Mouse (Mus musculus) olfactory bulb, adult 2 months (tissue): Measurements from ENCODE around the gene Zfp119b.

Experiments used
- CTCF ChIP-seq: fragments of 200-500 bp; IDR thresholded peaks from 2 replicates; pipeline ENCODE4 v1.5.1; 2012; ENCODE audit warnings: low read depth, mild to moderate bottlenecking, low read length, moderate library complexity; ENCODE audit not compliant: insufficient read depth
- POLR2A ChIP-seq: fragments of 200-500 bp; IDR thresholded peaks from 2 replicates; pipeline ENCODE4 v1.6.1; 2012; ENCODE audit warnings: mild to moderate bottlenecking, low read depth, low read length, moderate library complexity; ENCODE audit not compliant: insufficient read depth

DNA sequence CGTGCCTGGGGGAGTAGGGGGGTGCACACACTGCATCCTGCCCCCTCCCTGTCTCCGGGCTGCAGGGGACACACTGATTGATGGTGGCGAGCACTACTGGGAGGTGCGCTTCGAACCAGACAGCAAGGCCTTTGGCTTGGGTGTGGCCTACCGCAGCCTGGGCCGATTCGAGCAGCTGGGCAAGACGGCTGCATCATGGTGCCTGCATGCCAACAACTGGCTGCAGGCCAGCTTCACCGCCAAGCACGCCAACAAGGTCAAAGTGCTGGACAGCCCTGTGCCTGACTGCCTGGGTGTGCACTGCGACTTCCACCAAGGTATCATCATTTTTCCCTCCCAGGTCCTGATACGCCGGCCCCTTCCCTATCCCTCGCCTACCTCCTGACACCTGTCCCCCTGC is 46.7 kb upstream of the Zfp119b start:
- TF ChIP-seq CTCF (no peak), POLR2A (no peak)
